Mouse (Mus musculus) megakaryocyte, embryonic 14.5 days (primary cell): ENCODE results near the gene Bloc1s1.

Experiments
- FLI1 ChIP-seq: IDR thresholded peaks from 2 replicates; pipeline ENCODE4 v1.6.1; 2012; ENCODE audit warnings: low read length, inconsistent platforms, mixed read lengths
- GATA1 ChIP-seq: IDR thresholded peaks from 3 replicates; pipeline ENCODE4 v1.6.1; 2012; ENCODE audit warnings: mixed read lengths, low read length, inconsistent platforms, borderline replicate concordance

DNA sequence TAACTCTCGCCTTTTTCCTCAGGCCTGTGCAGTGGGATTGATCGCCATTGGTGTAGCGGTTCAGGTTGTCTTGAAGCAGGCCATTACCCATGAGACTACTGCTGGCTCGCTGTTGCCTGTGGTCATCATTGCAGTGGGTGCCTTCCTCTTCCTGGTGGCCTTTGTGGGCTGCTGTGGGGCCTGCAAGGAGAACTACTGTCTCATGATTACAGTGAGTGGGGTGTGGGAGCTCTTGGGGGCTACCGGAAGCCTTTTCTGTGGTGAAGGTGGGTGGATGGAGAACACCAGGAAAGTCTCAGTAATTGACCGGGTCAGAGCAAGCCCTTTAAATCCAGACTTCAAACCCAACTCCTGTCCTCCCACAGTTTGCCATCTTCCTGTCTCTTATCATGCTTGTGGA, 12.4 kb downstream of the Bloc1s1 start:
- TF ChIP-seq GATA1 (no peak), FLI1 (no peak)
